Mouse (Mus musculus): Measurements from ENCODE around the gene Hoxb8. TPM values are rescaled to one million over a fixed set of nuclear protein-coding genes. Genes with fewer than 3 reads are reported as not detected.

Hoxb8 gene
- polyA plus RNA-seq, 1 experiment from 2014 or later = 0.71 TPM

DNA sequence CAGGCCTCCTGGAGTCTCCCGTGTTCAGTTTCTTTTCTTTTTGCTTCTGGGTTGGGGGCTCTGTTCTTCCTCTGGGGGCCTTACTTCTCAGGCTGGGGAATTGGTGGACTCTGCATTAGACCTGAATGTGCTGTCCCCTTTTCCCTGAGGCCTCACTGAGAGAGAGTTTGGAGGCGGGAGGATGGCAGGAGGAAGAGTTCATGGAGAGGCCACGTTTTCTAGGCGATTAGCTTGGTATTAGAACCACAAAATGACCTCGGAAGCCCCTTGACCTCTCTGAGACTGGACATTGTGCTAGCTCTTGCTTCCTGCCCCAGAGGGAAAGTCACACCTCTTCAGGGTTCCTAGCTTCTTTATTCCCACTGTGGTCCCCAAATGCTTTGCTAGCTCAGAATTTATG lies 42.4 kb downstream of the Hoxb8 start:
- Histone ChIP-seq H3K9me3 (ENCODE audit: control insufficient read depth, low read length) (no peaks in the 10 kb centered on the region), H3K27ac (ENCODE audit: low read length) (peak overlapping the region; percentile 88), H3K9ac (ENCODE audit: low read depth, low read length) (peak overlapping the region; percentile 72), H3K4me2 (ENCODE audit: low read depth, low read length) (peak overlapping the region; percentile 79), H3K4me1 (ENCODE audit: control insufficient read depth, insufficient read depth, low read length) (peaks cover 14% of the 10 kb centered on the region; the same call in 1 of the 2 replicates), H3K36me3 (ENCODE audit: control insufficient read depth, insufficient read depth, low read length) (no peaks in the 10 kb centered on the region), H3K4me3 (ENCODE audit: low read length) (peak overlapping the region; percentile 35), H3K27me3 (replicated peaks; ENCODE audit: control insufficient read depth, insufficient read depth, low read length) (no peaks in the 10 kb centered on the region)
- 22% methylated on average over 5 of the region's 5 CpGs for WGBS
- ATAC-seq = no peak

DNA sequence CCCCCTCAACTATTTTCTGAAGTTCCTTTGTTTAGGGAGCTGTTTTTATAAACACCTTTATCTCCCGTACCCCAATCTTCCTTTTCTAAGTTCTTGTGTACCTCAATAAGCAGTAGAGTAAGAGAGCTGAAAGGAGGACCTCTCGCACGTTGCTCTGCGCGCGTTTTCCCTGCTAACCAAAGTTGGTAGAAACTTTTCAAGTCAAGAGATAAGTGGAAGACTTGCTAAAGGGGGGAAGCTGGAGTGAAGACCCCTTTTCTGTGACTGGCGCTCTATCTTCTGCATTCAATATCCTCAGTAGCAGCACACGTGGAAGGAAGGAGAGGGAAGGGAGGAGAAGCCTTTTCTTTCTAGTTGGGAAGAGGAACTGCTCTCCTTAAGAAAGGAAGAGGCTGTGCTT lies 43.3 kb downstream of the Hoxb8 start:
- Histone ChIP-seq H3K4me1 (ENCODE audit: control insufficient read depth, insufficient read depth, low read length) (peaks cover 19% of the 10 kb centered on the region), H3K4me3 (ENCODE audit: low read length) (peak overlapping the region; percentile 35), H3K36me3 (ENCODE audit: control insufficient read depth, insufficient read depth, low read length) (no peaks in the 10 kb centered on the region), H3K27ac (ENCODE audit: low read length) (peak overlapping the region; percentile 88), H3K9me3 (ENCODE audit: control insufficient read depth, low read length) (no peaks in the 10 kb centered on the region), H3K9ac (ENCODE audit: low read depth, low read length) (peak overlapping the region; percentile 72), H3K4me2 (ENCODE audit: low read depth, low read length) (peak overlapping the region; percentile 60), H3K27me3 (replicated peaks; ENCODE audit: control insufficient read depth, insufficient read depth, low read length) (no peaks in the 10 kb centered on the region; the same call in 1 of the 2 replicates)
- no peak for ATAC-seq
- WGBS = 24% methylated on average over 8 of the region's 8 CpGs

DNA sequence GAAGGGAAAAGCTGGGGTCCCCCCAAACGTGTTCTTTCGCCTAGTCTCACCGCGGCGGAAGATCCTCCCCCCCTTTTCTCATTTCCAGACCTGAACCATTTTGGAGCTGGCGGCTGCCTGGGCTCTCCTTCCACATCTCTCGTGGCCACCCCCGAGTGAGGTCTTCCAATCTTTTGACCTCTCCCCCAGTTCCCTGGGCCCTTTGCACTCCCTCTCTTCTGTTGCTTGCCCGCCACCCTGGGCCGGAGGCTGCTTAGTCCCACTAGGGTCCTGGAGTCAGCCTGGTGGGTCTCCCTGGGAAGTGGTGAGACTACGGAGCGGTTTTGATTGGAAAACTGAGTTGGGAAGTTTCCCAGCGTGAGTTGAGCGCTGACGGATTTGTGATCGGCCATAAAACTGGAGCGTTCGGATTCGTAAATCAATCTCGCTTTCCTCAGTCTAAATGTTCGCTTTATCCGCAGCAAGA lies 44.1 kb downstream of the Hoxb8 start:
- no peak for ATAC-seq
- H3K4me1 ChIP-seq (ENCODE audit: control insufficient read depth, insufficient read depth, low read length) = peaks cover 22% of the 10 kb centered on the region
- peak overlapping the region; percentile 72 for H3K9ac ChIP-seq (ENCODE audit: low read depth, low read length)
- no peaks in the 10 kb centered on the region for H3K36me3 ChIP-seq (ENCODE audit: control insufficient read depth, insufficient read depth, low read length)
- no peaks in the 10 kb centered on the region for H3K9me3 ChIP-seq (ENCODE audit: control insufficient read depth, low read length)
- peak overlapping the region; percentile 35 for H3K4me3 ChIP-seq (ENCODE audit: low read length)
- 17% methylated on average over 22 of the region's 22 CpGs for WGBS
- peak overlapping the region; percentile 88 for H3K27ac ChIP-seq (ENCODE audit: low read length)
- H3K27me3 ChIP-seq (replicated peaks; ENCODE audit: control insufficient read depth, insufficient read depth, low read length) = no peaks in the 10 kb centered on the region; the same call in 1 of the 2 replicates
- H3K4me2 ChIP-seq (ENCODE audit: low read depth, low read length) = peak overlapping the region; percentile 60

DNA sequence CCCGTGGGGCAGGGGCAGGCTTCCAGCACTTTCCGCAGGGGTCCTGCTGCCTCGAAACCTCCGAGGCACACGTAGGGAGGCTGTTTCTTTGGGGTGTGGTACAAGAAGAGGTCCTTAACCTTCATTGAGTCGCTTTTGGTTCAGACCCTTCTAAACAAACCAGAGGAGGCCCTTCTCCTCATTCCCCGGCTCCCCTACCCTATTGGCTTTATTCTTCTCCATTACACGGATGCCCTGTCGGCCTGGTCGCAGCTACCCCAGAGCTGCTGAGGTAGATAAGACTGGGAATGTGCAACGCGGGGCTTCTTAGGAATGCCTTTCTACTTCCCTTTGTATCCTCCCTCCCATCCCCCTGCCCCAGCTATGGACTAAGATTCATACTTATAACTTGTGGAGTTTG lies 45.0 kb downstream of the Hoxb8 start:
- Histone ChIP-seq H3K4me1 (ENCODE audit: control insufficient read depth, insufficient read depth, low read length) (peaks cover 23% of the 10 kb centered on the region), H3K4me3 (ENCODE audit: low read length) (peak overlapping the region; percentile 35), H3K9me3 (ENCODE audit: control insufficient read depth, low read length) (no peaks in the 10 kb centered on the region), H3K4me2 (ENCODE audit: low read depth, low read length) (peak overlapping the region; percentile 60), H3K27me3 (replicated peaks; ENCODE audit: control insufficient read depth, insufficient read depth, low read length) (no peaks in the 10 kb centered on the region; the same call in 1 of the 2 replicates), H3K36me3 (ENCODE audit: control insufficient read depth, insufficient read depth, low read length) (no peaks in the 10 kb centered on the region), H3K9ac (ENCODE audit: low read depth, low read length) (peak overlapping the region; percentile 72), H3K27ac (ENCODE audit: low read length) (peak overlapping the region; percentile 88)
- no peak for ATAC-seq
- 20% methylated on average over 12 of the region's 12 CpGs for WGBS

DNA sequence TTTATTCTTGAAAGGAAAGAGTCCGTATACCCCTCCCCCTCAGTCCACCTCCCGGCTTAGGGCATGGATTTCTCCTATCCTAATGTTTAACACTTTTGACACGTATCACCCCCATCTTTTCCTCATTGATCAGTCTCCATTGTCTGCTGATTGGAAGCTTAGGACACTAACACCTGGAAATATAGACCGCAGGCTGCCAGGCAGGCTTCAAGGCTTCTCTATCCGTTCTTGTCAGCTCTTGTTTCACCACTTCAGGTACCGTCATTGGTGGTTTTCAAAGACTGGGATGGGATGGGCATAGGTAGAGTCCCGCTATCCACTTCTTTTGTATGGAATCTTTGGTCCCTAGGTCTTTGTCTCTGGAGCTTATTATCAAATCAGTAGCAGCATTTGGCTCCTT lies 45.4 kb downstream of the Hoxb8 start:
- H3K4me1 ChIP-seq (ENCODE audit: control insufficient read depth, insufficient read depth, low read length) = peaks cover 26% of the 10 kb centered on the region
- H3K9ac ChIP-seq (ENCODE audit: low read depth, low read length) = peak overlapping the region; percentile 72
- peak overlapping the region; percentile 88 for H3K27ac ChIP-seq (ENCODE audit: low read length)
- 24% methylated on average over 7 of the region's 7 CpGs for WGBS
- no peaks in the 10 kb centered on the region for H3K36me3 ChIP-seq (ENCODE audit: control insufficient read depth, insufficient read depth, low read length)
- H3K9me3 ChIP-seq (ENCODE audit: control insufficient read depth, low read length) = no peaks in the 10 kb centered on the region
- peak overlapping the region; percentile 60 for H3K4me2 ChIP-seq (ENCODE audit: low read depth, low read length)
- ATAC-seq = no peak
- no peaks in the 10 kb centered on the region; the same call in 1 of the 2 replicates for H3K27me3 ChIP-seq (replicated peaks; ENCODE audit: control insufficient read depth, insufficient read depth, low read length)
- peak overlapping the region; percentile 35 for H3K4me3 ChIP-seq (ENCODE audit: low read length)

DNA sequence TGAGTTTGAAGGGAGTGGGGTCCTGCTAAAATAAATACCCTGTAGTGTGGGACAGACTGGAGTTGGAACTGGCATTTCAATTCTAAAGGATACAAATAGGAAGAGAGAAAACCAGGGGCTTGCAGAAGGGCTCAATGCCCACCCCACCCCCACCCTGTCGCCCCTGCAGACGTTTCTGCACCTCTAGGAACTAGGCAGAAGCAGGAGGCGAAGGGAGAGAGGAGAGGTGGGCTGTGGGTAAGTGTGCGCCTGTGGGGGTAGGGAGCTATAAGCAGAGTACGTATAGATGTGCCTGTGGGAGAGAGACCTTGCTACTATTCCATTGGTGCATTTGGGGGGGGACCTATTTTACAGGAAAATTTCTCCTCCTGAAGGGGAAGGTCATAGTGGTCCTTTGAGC lies 46.0 kb downstream of the Hoxb8 start:
- Histone ChIP-seq H3K9ac (ENCODE audit: low read depth, low read length) (peak overlapping the region; percentile 72), H3K27me3 (replicated peaks; ENCODE audit: control insufficient read depth, insufficient read depth, low read length) (no peaks in the 10 kb centered on the region; the same call in 1 of the 2 replicates), H3K4me2 (ENCODE audit: low read depth, low read length) (peak overlapping the region; percentile 60), H3K27ac (ENCODE audit: low read length) (peak overlapping the region; percentile 88), H3K36me3 (ENCODE audit: control insufficient read depth, insufficient read depth, low read length) (no peaks in the 10 kb centered on the region), H3K4me1 (ENCODE audit: control insufficient read depth, insufficient read depth, low read length) (peaks cover 27% of the 10 kb centered on the region), H3K9me3 (ENCODE audit: control insufficient read depth, low read length) (no peaks in the 10 kb centered on the region), H3K4me3 (ENCODE audit: low read length) (peak overlapping the region; percentile 35)
- 22% methylated on average over 5 of the region's 5 CpGs for WGBS
- ATAC-seq = no peak

DNA sequence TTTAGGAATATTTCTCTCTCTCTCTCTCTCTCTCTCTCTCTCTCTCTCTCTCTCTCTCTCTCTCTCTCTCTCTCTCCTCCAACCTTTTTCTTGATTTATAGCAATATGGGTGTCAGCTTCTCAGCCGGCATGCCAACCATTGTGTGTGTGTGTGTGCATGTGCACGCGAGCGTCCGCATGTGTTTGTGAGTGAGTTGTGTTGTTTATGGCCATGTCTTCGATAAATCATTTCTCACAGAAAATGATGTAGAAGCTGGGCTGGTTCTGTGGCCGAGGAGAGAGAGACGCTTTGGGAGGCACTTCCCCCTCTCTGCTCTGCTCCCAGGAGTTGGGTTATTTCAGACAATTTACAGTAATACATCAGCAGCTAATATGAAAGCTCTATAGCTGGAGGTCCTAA lies 46.9 kb downstream of the Hoxb8 start:
- ATAC-seq = no peak
- Histone ChIP-seq H3K9ac (ENCODE audit: low read depth, low read length) (no peak overlapping the region), H3K27me3 (replicated peaks; ENCODE audit: control insufficient read depth, insufficient read depth, low read length) (peaks cover 3% of the 10 kb centered on the region; the same call in 1 of the 2 replicates), H3K4me1 (ENCODE audit: control insufficient read depth, insufficient read depth, low read length) (peaks cover 34% of the 10 kb centered on the region), H3K4me3 (ENCODE audit: low read length) (peak overlapping the region; percentile 21), H3K27ac (ENCODE audit: low read length) (peak overlapping the region; percentile 88), H3K4me2 (ENCODE audit: low read depth, low read length) (peak overlapping the region; percentile 60), H3K9me3 (ENCODE audit: control insufficient read depth, low read length) (no peaks in the 10 kb centered on the region), H3K36me3 (ENCODE audit: control insufficient read depth, insufficient read depth, low read length) (no peaks in the 10 kb centered on the region)
- 30% methylated on average over 8 of the region's 8 CpGs for WGBS

DNA sequence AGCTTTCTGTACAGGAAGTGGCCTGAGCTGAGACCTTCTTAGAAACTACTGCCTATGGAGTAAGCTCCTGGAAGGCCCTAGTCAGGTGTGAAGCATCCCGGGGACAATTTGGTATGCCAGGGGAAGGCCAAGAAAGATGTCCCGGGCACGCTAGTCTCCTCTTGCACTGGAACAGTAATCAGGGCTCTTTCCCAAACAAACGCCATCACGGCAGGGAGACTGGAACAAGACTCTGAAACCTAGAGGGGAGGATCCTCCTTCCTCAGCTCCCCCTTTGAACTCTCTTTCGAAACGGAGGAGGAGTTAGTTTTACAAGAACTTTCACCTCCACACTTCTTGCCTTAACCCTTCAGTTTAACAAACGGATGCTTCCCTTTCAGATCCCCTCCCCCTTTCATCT lies 50.4 kb downstream of the Hoxb8 start:
- WGBS = 8% methylated on average over 8 of the region's 8 CpGs
- Histone ChIP-seq H3K9ac (ENCODE audit: low read depth, low read length) (peak overlapping the region; percentile 79), H3K27me3 (replicated peaks; ENCODE audit: control insufficient read depth, insufficient read depth, low read length) (peaks cover 3% of the 10 kb centered on the region; the same call in 1 of the 2 replicates), H3K27ac (ENCODE audit: low read length) (peak overlapping the region; percentile 92), H3K4me1 (ENCODE audit: control insufficient read depth, insufficient read depth, low read length) (peaks cover 59% of the 10 kb centered on the region), H3K36me3 (ENCODE audit: control insufficient read depth, insufficient read depth, low read length) (no peaks in the 10 kb centered on the region), H3K4me2 (ENCODE audit: low read depth, low read length) (peak overlapping the region; percentile 65), H3K4me3 (ENCODE audit: low read length) (peak overlapping the region; percentile 51), H3K9me3 (ENCODE audit: control insufficient read depth, low read length) (no peaks in the 10 kb centered on the region)
- ATAC-seq = no peak

DNA sequence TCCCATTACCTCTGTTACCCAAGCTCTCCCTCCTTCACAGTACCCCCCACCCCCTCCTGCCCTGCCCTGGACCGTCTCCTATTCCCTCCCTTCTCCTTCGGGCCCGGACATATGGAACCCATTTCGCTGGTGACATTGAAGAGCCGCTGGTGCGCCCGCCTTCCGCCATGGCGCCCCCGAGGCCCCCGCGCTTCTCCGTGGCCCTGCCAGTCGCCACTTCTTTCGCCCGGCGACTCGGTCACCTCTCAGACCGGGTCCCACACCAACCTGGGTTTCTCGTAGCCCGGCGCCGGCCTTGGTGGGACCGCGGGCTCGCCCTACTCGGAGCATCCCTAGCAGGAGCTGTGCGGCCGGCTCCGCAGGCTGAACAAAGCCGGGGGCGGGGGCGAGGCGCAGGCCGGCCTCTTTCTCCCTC lies 50.9 kb downstream of the Hoxb8 start:
- Histone ChIP-seq H3K27ac (ENCODE audit: low read length) (peak overlapping the region; percentile 92), H3K36me3 (ENCODE audit: control insufficient read depth, insufficient read depth, low read length) (no peaks in the 10 kb centered on the region), H3K4me2 (ENCODE audit: low read depth, low read length) (peak overlapping the region; percentile 65), H3K27me3 (replicated peaks; ENCODE audit: control insufficient read depth, insufficient read depth, low read length) (peaks cover 3% of the 10 kb centered on the region; the same call in 1 of the 2 replicates), H3K9ac (ENCODE audit: low read depth, low read length) (peak overlapping the region; percentile 79), H3K4me1 (ENCODE audit: control insufficient read depth, insufficient read depth, low read length) (peaks cover 56% of the 10 kb centered on the region), H3K9me3 (ENCODE audit: control insufficient read depth, low read length) (no peaks in the 10 kb centered on the region), H3K4me3 (ENCODE audit: low read length) (peak overlapping the region; percentile 51)
- 11% methylated on average over 34 of the region's 35 CpGs for WGBS
- ATAC-seq = no peak
